17 mouse cellular contexts compared by ENCODE assay signal in genomic region chr5:75544472-75545264, GRCm38 (mm10). TPM values are rescaled to one million over a fixed set of nuclear protein-coding genes. Genes with fewer than 3 reads are reported as not detected.
DNase-seq lines count a peak whose midpoint lies in the region; ATAC-seq and TF ChIP-seq lines count a peak whose summit lies in the region.
"Had no signal": no experiment of that assay in that cellular context is flagged by ENCODE, and none has a peak within 500 bp of the region (broad histone marks: within the 10 kb centered on the region; RNA-seq: fewer than 3 reads in every experiment).

No protein-coding gene starts in this region.

- H3K4me3 ChIP-seq in intestine, postnatal 0 days (ENCODE audit: low read depth, low read length) = no peak overlapping the region
- H3K4me3 ChIP-seq in lung, postnatal 0 days (ENCODE audit: low read depth, low read length) = no peak overlapping the region
- H3K4me3 ChIP-seq: embryonic facial prominence, embryonic 12.5 days; forebrain, embryonic 10.5 days; limb, embryonic 12.5 days had no signal

- TF ChIP-seq EP300 in lung, postnatal 0 days (IDR thresholded peaks at IDR 0.05) = peak; percentile 90

- TF ChIP-seq CTCF in intestine, postnatal 0 days (IDR thresholded peaks at IDR 0.05; ENCODE audit: low read depth) = no peak
- TF ChIP-seq CTCF in lung, postnatal 0 days (IDR thresholded peaks at IDR 0.05) = no peak

- no peak overlapping the region for H3K9ac ChIP-seq in intestine, postnatal 0 days (ENCODE audit: low read depth, low read length)
- no peak overlapping the region for H3K9ac ChIP-seq in lung, postnatal 0 days (replicated peaks; ENCODE audit: low read depth)
- H3K9ac ChIP-seq: embryonic facial prominence, embryonic 12.5 days; limb, embryonic 12.5 days had no signal

- H3K4me1 ChIP-seq in intestine, postnatal 0 days (replicated peaks; ENCODE audit: control insufficient read depth, insufficient read depth, low read length) = peaks cover 8% of the 10 kb centered on the region
- peaks cover 9% of the 10 kb centered on the region; the same call in 1 of the 2 replicates for H3K4me1 ChIP-seq in lung, postnatal 0 days (ENCODE audit: insufficient read depth, low read depth, low read length)
- H3K4me1 ChIP-seq: embryonic facial prominence, embryonic 12.5 days; forebrain, embryonic 10.5 days; limb, embryonic 12.5 days had no signal

- WGBS in intestine, postnatal 0 days = 52% methylated on average over 14 of the region's 14 CpGs
- 28% methylated on average over 14 of the region's 14 CpGs for WGBS in lung, postnatal 0 days

- H3K27me3 ChIP-seq in intestine, postnatal 0 days (replicated peaks; ENCODE audit: control insufficient read depth, insufficient read depth, low read length) = no peaks in the 10 kb centered on the region
- peaks cover 4% of the 10 kb centered on the region; the same call in 1 of the 2 replicates for H3K27me3 ChIP-seq in lung, postnatal 0 days (replicated peaks; ENCODE audit: insufficient read depth, low read length)
- H3K27me3 ChIP-seq: embryonic facial prominence, embryonic 12.5 days; limb, embryonic 12.5 days had no signal

- ATAC-seq in intestine, postnatal 0 days = peak; percentile 57; the same call in 1 of the 2 replicates
- peak; percentile 88 for ATAC-seq in lung, postnatal 0 days

- peak; percentile 8 for DNase-seq in heart, postnatal 4 days
- DNase-seq in heart, adult 11 months = no peak
- peak; percentile 51 for DNase-seq in 3T3-L1 (ENCODE audit: low read depth, low spot score)
- DNase-seq in lung, postnatal 0 days (ENCODE audit: low spot score) = peak; percentile 95
- no peak for DNase-seq in gastrocnemius, postnatal 14 days
- no peak for DNase-seq in left cerebral cortex, postnatal 10 days (ENCODE audit: extremely low spot score in 1 of 2, low spot score in 2 of 2)
- DNase-seq in left cerebral cortex, postnatal 4 days = no peak
- DNase-seq: layer of hippocampus, postnatal 36 days; midbrain, embryonic 14.5 days; right cerebral cortex, postnatal 25 days; thymus, postnatal 4 days had no signal

- H3K9me3 ChIP-seq in intestine, postnatal 0 days (ENCODE audit: control insufficient read depth) = no peaks in the 10 kb centered on the region
- H3K9me3 ChIP-seq in lung, postnatal 0 days (ENCODE audit: low read length) = no peaks in the 10 kb centered on the region
- H3K9me3 ChIP-seq: embryonic facial prominence, embryonic 12.5 days; forebrain, embryonic 10.5 days; G1E; limb, embryonic 12.5 days had no signal

- H3K27ac ChIP-seq in intestine, postnatal 0 days (ENCODE audit: low read depth, low read length) = no peak overlapping the region
- H3K27ac ChIP-seq in lung, postnatal 0 days (ENCODE audit: low read length) = no peak overlapping the region
- H3K27ac ChIP-seq: embryonic facial prominence, embryonic 12.5 days; forebrain, embryonic 10.5 days; limb, embryonic 12.5 days; macrophage had no signal

- H3K4me2 ChIP-seq in intestine, postnatal 0 days (replicated peaks; ENCODE audit: low read depth) = no peak overlapping the region
- H3K4me2 ChIP-seq in lung, postnatal 0 days (replicated peaks; ENCODE audit: low read depth, low read length) = no peak overlapping the region
- H3K4me2 ChIP-seq: embryonic facial prominence, embryonic 12.5 days; limb, embryonic 12.5 days had no signal

- intact Hi-C loops in gastrocnemius, postnatal 14 days (cut with DNase I; ENCODE audit: low total_unique reads) = no loop called here
- intact Hi-C loops in left cerebral cortex, postnatal 10 days (cut with DNase I) = no loop called here
- intact Hi-C loops in left cerebral cortex, postnatal 4 days (cut with DNase I) = no loop called here

- no peaks in the 10 kb centered on the region for H3K36me3 ChIP-seq in intestine, postnatal 0 days (ENCODE audit: control insufficient read depth, insufficient read depth)
- H3K36me3 ChIP-seq in lung, postnatal 0 days (ENCODE audit: insufficient read depth, low read length) = no peaks in the 10 kb centered on the region
- H3K36me3 ChIP-seq: embryonic facial prominence, embryonic 12.5 days; forebrain, embryonic 10.5 days; G1E; limb, embryonic 12.5 days had no signal

RNA-seq across cellular contexts. Expression of gene Kit, which starts 30.0 kb away (rescaled TPM):
- total RNA-seq in heart, postnatal 4 days (2021) = 10 to 100 TPM; 14.5 to 18.4 TPM
- 6.8 and 7.2 TPM in 2 replicates for polyA plus RNA-seq in intestine, postnatal 0 days (2015; fragmentation: Nextera tagmentation; extraction: Ambion mirVana)
- polyA plus RNA-seq in lung, postnatal 0 days (2015; fragmentation: Nextera tagmentation; extraction: Ambion mirVana) = 30.0 and 36.9 TPM in 2 replicates
- 1 to 10 TPM; 3.1 to 3.9 TPM for total RNA-seq in gastrocnemius, postnatal 14 days (2021)
- total RNA-seq in left cerebral cortex, postnatal 10 days (2021) = 10 to 100 TPM; 43.9 to 47.4 TPM
- 10 to 100 TPM; 62.5 to 64.1 TPM for total RNA-seq in left cerebral cortex, postnatal 4 days (2021)

Comparison
In these comparisons a context has a peak if more than half of its experiments do, and no peak if none do; other contexts are left out.
1. DNase-seq: peak in heart, postnatal 4 days (single experiment), 3T3-L1 (single experiment) and lung, postnatal 0 days (single experiment); none in heart, adult 11 months (single experiment), gastrocnemius, postnatal 14 days (single experiment), left cerebral cortex, postnatal 10 days (0 of 2) and left cerebral cortex, postnatal 4 days (single experiment).